Mouse (Mus musculus) kidney, adult 18-20 months (tissue): ENCODE measurements around the gene Magi2.

Experiments used
- DNase-seq: peaks from one replicate; pipeline ENCODE4 v3.0.0; 2021

The Magi2 gene

DNA sequence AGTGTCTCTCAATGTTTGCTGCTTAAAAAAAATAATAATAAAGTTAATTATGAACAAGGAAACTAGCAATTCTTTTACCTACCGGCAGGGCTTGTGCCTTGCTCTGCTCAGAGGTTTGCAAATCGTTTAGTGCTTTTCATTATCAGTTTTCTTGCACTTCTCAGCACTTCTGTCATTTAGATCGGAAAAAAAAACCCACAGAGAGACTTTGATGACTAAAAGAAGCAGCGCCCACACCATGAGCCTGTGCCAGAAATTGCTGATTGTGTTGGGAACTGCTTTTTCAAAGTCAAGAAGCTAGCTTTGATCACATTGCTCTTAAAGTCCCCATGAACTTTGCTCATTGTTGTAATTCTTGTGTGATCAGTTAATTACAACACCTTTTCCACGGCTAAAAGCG, 860.2 kb downstream of the Magi2 start:
- no peak for DNase-seq

GRCm38 (mm10) chr5:20103869-20104268, 877.0 kb downstream of the Magi2 start:
- DNase-seq, result no peak

- no peak for DNase-seq
These were observed 877.7 kb downstream of the Magi2 start for GRCm38 (mm10) chr5:20104496-20104895.

DNA sequence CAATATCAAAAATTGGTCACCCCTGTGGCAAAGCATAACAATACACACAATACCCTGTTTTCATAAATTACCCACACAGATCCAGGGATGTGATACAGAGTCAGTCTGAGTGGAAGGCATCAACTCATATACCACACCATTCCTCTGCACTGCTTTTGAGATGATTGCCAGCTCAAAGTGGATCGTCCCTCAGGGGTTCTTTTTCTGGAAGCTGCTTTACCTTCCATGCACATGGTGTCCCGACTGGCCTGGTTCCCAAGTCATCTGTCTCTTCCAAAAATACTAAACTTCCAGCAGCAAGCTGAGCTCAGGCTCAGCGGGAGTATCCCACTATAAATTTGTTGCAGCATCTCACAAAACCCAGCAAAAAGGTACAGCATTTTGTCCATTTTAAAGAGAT, 882.7 kb downstream of the Magi2 start:
- no peak for DNase-seq

GRCm38 (mm10) chr5:20117156-20117555, 890.3 kb downstream of the Magi2 start:
- no peak for DNase-seq

DNA sequence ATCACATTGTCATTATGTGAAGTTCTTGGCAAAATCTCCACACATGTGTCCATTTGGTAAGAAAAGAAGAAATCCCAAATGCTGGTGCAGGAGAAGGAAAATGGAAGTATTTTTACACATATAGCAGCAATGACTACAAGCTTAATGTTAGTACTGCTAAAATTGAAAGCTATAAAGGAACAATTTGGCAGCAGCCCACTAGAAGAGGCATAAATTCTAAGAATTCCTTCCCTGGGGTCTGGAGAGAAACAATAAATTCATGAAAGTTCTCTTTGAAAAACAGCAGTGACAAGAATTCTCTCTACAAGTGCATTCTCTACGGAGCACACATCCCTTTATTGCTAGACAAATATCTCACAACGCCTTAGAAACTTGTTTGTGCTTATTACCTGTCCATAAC, 913.4 kb downstream of the Magi2 start:
- no peak for DNase-seq

GRCm38 (mm10) chr5:20140662-20141444, 914.0 kb downstream of the Magi2 start:
- no peak for DNase-seq

DNA sequence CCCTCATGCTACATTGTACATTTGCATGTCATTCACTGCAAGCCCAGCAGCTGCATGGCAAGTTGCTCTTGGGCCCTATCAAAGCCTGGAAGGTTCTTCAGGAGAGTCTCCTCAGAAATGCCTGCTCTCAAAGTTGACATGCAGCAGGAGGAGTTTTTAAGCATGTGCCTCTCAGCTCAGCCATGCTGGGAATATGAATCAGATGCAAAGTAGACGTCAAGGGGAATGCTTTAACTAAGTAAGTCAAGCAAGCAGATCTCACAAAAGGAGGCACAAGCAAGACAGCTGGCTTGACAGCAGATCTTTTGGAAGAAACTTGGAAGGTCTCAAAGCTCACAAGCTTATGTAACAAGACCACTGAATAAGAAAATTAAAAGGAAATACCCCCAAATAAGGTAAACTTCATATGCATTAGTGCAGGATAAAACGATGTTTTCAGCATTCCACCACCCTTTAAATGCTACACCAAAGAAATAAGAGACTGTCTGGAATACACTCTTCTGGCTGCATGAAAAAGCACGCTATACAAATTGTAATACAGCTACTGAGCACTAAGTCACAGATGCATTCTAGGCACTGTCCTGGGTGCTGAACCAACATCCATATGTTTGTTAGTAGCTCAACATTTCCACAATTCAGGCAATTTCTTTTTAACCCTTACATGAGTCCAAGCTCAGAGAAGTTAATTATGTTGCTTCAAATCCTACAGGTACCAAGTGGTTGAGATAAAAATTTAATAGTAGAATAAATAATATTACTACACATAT, 926.7 kb downstream of the Magi2 start:
- DNase-seq, result no peak

DNA sequence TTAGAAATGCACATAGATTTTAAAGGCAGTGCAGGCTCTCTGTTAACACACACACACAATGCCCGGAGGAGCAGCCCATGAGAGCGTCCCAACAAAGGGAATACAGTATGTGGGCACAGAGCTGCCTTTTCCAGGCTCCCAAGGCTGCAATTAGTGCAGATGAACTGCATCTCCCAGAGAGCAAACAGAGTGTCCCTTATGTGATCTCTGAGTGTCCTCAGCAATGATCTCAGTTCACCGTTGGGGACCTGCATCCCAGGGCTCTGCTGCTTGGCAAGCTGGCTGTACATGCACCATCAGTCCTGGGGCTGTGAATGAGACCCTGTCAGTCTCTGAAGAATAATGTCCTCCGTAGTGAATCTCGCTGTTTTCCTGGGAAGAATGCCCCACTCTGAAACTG, 969.9 kb downstream of the Magi2 start:
- DNase-seq, result no peak

GRCm38 (mm10) chr5:20197395-20197794, 970.6 kb downstream of the Magi2 start:
- DNase-seq, result no peak

DNA sequence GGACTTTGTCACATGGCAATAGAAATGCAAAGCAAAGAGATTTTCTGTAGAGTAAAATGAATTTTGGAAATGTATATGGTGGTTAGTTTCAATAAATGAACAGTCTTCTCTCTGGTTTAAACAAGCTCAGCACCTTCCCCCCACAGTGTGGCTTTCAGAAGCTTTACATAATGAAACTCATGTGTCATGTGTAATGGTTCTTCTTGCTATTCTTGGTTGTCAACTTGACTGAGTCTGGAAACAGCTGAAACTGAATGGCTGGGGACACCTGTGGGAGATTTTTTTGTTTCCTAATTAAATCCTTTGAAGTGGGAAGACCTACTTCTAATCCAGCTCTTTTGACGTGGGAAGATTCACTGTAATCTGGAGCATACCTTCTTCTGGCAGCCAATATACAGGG, 974.5 kb downstream of the Magi2 start:
- DNase-seq, result no peak

GRCm38 (mm10) chr5:20208110-20208509, 981.3 kb downstream of the Magi2 start:
- DNase-seq, result no peak

DNA sequence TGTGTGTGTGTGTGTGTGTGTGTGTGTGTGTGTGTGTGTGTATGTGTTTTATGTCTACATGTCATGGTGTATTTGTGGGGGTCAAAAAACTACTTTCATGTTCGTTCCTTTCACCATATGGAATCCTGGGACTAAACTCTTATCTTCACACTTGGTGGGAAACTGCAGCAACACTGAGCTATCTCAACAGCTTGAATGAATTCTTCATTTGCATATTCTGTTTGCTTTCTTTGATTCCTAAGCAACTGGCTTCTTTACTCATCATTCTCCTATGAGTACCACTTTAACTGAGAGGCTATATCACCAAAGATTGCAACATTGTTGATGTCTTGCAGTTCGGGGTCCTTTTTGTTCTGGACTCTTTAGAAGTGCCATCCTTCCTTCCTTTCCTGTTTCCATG, 986.5 kb downstream of the Magi2 start:
- no peak for DNase-seq

- DNase-seq, result peak; percentile 41
These were observed 999.8 kb downstream of the Magi2 start for GRCm38 (mm10) chr5:20226471-20227210.

DNA sequence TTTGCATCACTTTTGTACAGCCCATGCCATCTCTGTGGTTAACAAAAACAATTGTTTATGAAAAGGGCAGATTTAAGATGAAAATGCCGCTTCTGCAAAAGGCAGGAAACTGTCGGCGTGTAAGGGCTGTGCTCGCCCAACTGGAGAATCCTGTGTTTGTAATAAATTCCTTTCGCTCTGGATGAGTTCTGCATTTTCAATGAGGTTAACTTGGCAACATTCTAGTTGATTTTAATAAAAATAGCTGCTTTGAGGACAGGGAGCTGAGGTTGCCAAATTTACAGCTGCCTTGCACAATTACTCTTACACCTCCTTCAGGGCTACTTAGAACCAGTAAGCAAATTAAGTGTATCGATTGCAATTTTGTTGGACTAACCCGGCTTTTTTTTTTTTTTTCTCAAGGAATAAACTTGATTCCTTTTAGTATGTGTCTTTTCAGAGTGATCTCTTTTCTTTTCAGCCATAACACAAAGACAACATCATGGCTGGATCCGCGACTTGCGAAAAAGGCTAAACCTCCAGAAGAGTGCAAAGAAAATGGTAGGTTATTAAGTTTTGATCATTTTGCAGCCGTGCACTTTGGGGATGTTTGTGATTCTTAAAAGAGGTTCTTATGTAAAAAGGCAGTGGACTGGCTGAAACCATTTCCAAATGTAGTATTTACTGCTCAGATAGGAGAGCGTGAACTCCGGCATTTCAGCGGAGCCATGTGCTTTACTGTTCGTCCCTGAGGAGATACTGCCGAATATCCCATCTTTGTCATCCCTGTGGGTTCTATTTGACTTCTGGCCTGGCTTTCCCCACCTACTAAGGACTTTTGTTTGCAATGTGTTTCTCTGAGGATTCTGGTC, 1001.3 kb downstream of the Magi2 start:
- no peak for DNase-seq

- no peak for DNase-seq
These were observed 1005.1 kb downstream of the Magi2 start for GRCm38 (mm10) chr5:20231908-20232307.

DNA sequence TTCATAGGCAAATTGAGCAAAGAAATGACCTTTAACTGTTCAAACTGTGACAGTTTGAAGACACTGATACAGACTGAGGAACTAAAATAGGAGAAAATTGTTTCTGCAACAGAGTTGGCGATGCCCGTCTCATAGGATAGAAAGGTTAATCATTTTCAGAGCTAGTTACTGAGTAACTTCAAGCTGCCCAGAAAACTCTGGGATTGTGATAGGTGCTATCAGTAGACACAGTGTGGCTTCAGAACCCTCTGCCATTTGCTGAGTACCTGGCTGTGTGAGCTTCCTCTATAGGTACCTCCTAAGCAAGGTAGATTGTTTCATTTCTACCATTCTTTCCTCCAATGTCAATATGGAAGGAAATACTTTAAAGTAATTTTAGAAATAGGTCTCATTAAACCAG, 1014.7 kb downstream of the Magi2 start:
- no peak for DNase-seq

DNA sequence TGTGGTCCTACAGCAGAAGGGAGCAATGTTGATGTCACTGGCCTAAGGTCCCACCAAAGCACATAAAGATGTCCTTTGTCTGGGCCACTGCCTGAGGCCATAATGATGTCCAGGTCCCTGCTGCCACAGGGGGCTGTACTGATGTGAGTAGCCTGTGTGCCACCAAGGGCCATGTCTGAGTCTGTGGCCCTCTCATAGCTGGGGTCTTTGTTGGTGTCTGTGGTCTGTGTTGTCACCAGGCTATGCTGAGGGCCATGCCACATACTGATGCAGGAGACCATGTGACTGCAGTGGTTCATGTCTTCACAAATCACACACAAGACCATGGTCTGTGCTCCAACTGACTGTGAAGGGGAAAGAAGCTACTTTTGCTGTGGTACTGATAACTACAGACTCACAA, 1015.7 kb downstream of the Magi2 start:
- DNase-seq, result no peak

- no peak for DNase-seq
These were observed 1022.5 kb downstream of the Magi2 start for GRCm38 (mm10) chr5:20249382-20249781.

DNA sequence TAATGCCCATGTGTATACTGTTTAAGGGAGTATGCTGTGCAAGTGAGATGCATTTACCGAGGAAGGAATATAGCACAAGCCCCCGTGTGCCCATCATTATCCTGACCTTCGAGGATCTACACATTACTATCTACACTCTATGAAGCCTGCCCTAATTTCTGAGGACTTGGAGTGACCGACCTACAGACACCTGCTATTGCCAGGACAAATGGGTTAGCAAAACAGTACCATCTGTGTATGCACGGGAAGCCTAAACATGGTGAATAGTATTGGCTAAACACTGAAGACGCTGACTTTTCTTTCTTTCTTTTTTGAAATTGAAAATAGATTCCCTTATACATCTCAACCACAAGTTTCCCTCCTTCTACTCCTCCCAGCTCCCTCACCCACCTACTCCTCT, 1024.7 kb downstream of the Magi2 start:
- DNase-seq, result no peak

GRCm38 (mm10) chr5:20256150-20256868, 1029.5 kb downstream of the Magi2 start:
- DNase-seq, result no peak

- DNase-seq, result no peak
These were observed 1030.1 kb downstream of the Magi2 start for GRCm38 (mm10) chr5:20256933-20257332.
